Mouse (Mus musculus): ENCODE data around the gene Secisbp2.

Gene Secisbp2

GRCm38 (mm10) chr13:51651408-51652064, at the start of gene Secisbp2:
Secisbp2 (plus strand) TSS chr13:51651697.
- in situ Hi-C loops (cut with MboI; ENCODE audit: low pct_unique_long_range_greater_than_20kb in 1 of 2, low sequenced_read_pairs in 2 of 2, unreplicated experiment in 1 of 2) = no loop called here

- in situ Hi-C loops (cut with MboI; ENCODE audit: low pct_unique_long_range_greater_than_20kb in 1 of 2, low sequenced_read_pairs in 2 of 2, unreplicated experiment in 1 of 2) = loop anchor here (25.0 kb wide), 1 partner anchor 640 kb away; no protein-coding TSS in a partner anchor
Observed at GRCm38 (mm10) chr13:51602764-51603163, 48.7 kb upstream of the Secisbp2 start.

- in situ Hi-C loops (cut with MboI; ENCODE audit: low pct_unique_long_range_greater_than_20kb in 1 of 2, low sequenced_read_pairs in 2 of 2, unreplicated experiment in 1 of 2) = loop anchor here (25.0 kb wide), 1 partner anchor 641 kb away; no protein-coding TSS in a partner anchor
Observed at GRCm38 (mm10) chr13:51603221-51603893, 48.1 kb upstream of the Secisbp2 start.

GRCm38 (mm10) chr13:51603894-51604244, 47.6 kb upstream of the Secisbp2 start:
- in situ Hi-C loops (cut with MboI; ENCODE audit: low pct_unique_long_range_greater_than_20kb in 1 of 2, low sequenced_read_pairs in 2 of 2, unreplicated experiment in 1 of 2) = loop anchor here (25.0 kb wide), 1 partner anchor 642 kb away; no protein-coding TSS in a partner anchor

- in situ Hi-C loops (cut with MboI; ENCODE audit: low pct_unique_long_range_greater_than_20kb in 1 of 2, low sequenced_read_pairs in 2 of 2, unreplicated experiment in 1 of 2) = loop anchor here (25.0 kb wide), 1 partner anchor 647 kb away; no protein-coding TSS in a partner anchor
Observed at GRCm38 (mm10) chr13:51609231-51609630, 42.3 kb upstream of the Secisbp2 start.

- in situ Hi-C loops (cut with MboI; ENCODE audit: low pct_unique_long_range_greater_than_20kb in 1 of 2, low sequenced_read_pairs in 2 of 2, unreplicated experiment in 1 of 2) = loop anchor here (10.0 to 25.0 kb wide), 2 partner anchors 176 to 649 kb away; no protein-coding TSS in a partner anchor
Observed at GRCm38 (mm10) chr13:51611060-51611459, 40.4 kb upstream of the Secisbp2 start.

- in situ Hi-C loops (cut with MboI; ENCODE audit: low pct_unique_long_range_greater_than_20kb in 1 of 2, low sequenced_read_pairs in 2 of 2, unreplicated experiment in 1 of 2) = loop anchor here (10.0 to 25.0 kb wide), 2 partner anchors 177 to 649 kb away; no protein-coding TSS in a partner anchor
Observed at GRCm38 (mm10) chr13:51611500-51611899, 40.0 kb upstream of the Secisbp2 start.

- in situ Hi-C loops (cut with MboI; ENCODE audit: low pct_unique_long_range_greater_than_20kb in 1 of 2, low sequenced_read_pairs in 2 of 2, unreplicated experiment in 1 of 2) = loop anchor here (10.0 to 25.0 kb wide), 2 partner anchors 181 to 654 kb away; no protein-coding TSS in a partner anchor
Observed at GRCm38 (mm10) chr13:51615815-51616214, 35.7 kb upstream of the Secisbp2 start.

GRCm38 (mm10) chr13:51616417-51617044, 35.0 kb upstream of the Secisbp2 start:
- in situ Hi-C loops (cut with MboI; ENCODE audit: low pct_unique_long_range_greater_than_20kb in 1 of 2, low sequenced_read_pairs in 2 of 2, unreplicated experiment in 1 of 2) = loop anchor here (10.0 to 25.0 kb wide), 2 partner anchors 182 to 654 kb away; no protein-coding TSS in a partner anchor

GRCm38 (mm10) chr13:51617306-51617705, 34.2 kb upstream of the Secisbp2 start:
- in situ Hi-C loops (cut with MboI; ENCODE audit: low pct_unique_long_range_greater_than_20kb in 1 of 2, low sequenced_read_pairs in 2 of 2, unreplicated experiment in 1 of 2) = loop anchor here (10.0 to 25.0 kb wide), 2 partner anchors 183 to 655 kb away; no protein-coding TSS in a partner anchor

GRCm38 (mm10) chr13:51617861-51618260, 33.6 kb upstream of the Secisbp2 start:
- in situ Hi-C loops (cut with MboI; ENCODE audit: low pct_unique_long_range_greater_than_20kb in 1 of 2, low sequenced_read_pairs in 2 of 2, unreplicated experiment in 1 of 2) = loop anchor here (10.0 to 25.0 kb wide), 2 partner anchors 183 to 656 kb away; no protein-coding TSS in a partner anchor

- in situ Hi-C loops (cut with MboI; ENCODE audit: low pct_unique_long_range_greater_than_20kb in 1 of 2, low sequenced_read_pairs in 2 of 2, unreplicated experiment in 1 of 2) = loop anchor here (10.0 to 25.0 kb wide), 2 partner anchors 184 to 656 kb away; no protein-coding TSS in a partner anchor
Observed at GRCm38 (mm10) chr13:51618602-51619001, 32.9 kb upstream of the Secisbp2 start.

GRCm38 (mm10) chr13:51622626-51623025, 28.9 kb upstream of the Secisbp2 start:
- in situ Hi-C loops (cut with MboI; ENCODE audit: low pct_unique_long_range_greater_than_20kb in 1 of 2, low sequenced_read_pairs in 2 of 2, unreplicated experiment in 1 of 2) = loop anchor here (25.0 kb wide), 1 partner anchor 660 kb away; no protein-coding TSS in a partner anchor

GRCm38 (mm10) chr13:51623678-51624077, 27.8 kb upstream of the Secisbp2 start:
- in situ Hi-C loops (cut with MboI; ENCODE audit: low pct_unique_long_range_greater_than_20kb in 1 of 2, low sequenced_read_pairs in 2 of 2, unreplicated experiment in 1 of 2) = loop anchor here (25.0 kb wide), 1 partner anchor 661 kb away; no protein-coding TSS in a partner anchor

GRCm38 (mm10) chr13:51628273-51628848, 23.1 kb upstream of the Secisbp2 start:
- in situ Hi-C loops (cut with MboI; ENCODE audit: low pct_unique_long_range_greater_than_20kb in 1 of 2, low sequenced_read_pairs in 2 of 2, unreplicated experiment in 1 of 2) = no loop called here

- in situ Hi-C loops (cut with MboI; ENCODE audit: low pct_unique_long_range_greater_than_20kb in 1 of 2, low sequenced_read_pairs in 2 of 2, unreplicated experiment in 1 of 2) = no loop called here
Observed at GRCm38 (mm10) chr13:51631354-51631992, 20.0 kb upstream of the Secisbp2 start.

- in situ Hi-C loops (cut with MboI; ENCODE audit: low pct_unique_long_range_greater_than_20kb in 1 of 2, low sequenced_read_pairs in 2 of 2, unreplicated experiment in 1 of 2) = no loop called here
Observed at GRCm38 (mm10) chr13:51632560-51633218, 18.8 kb upstream of the Secisbp2 start.

All from mouse embryonic stem cell (cell line).